Mouse (Mus musculus) heart, embryonic 14.5 days (tissue): ENCODE results near the gene Lrrc4b. TPM values are rescaled to one million over a fixed set of nuclear protein-coding genes. Genes with fewer than 3 reads are reported as not detected.

Experiments
- ATAC-seq: fragments of 200-750 bp; cut with Nextera tagmentation; 2 replicates; pipeline ENCODE4 v1.8.0; 2017; ENCODE audit warnings: low read depth, moderate TSS enrichment; ENCODE audit not compliant: insufficient number of reproducible peaks, insufficient read depth, low FRiP score
- H3K27ac ChIP-seq, 2 experiments: fragments of 200-500 bp in 1 of 2; fragments of 300-500 bp in 1 of 2; sonication (generic) in 1 of 2; replicated peaks in 1 of 2; 2 replicates each; pipeline ENCODE4 v1.5.1; 2012 to 2014; ENCODE audit warnings: low read depth in 2 of 2, low read length in 2 of 2, control low read depth in 1 of 2, mild to moderate bottlenecking in 1 of 2, mixed read lengths in 1 of 2; ENCODE audit not compliant: control insufficient read depth in 1 of 2, insufficient read depth in 1 of 2
- H3K27me3 ChIP-seq: fragments of 300-500 bp; sonication (generic); 2 replicates; pipeline ENCODE4 v1.6.1; 2014; ENCODE audit warnings: mild to moderate bottlenecking, low read length, control low read depth; ENCODE audit not compliant: control insufficient read depth, insufficient read depth
- H3K36me3 ChIP-seq: fragments of 300-500 bp; sonication (generic); 2 replicates; pipeline ENCODE4 v1.6.1; 2014; ENCODE audit warnings: mild to moderate bottlenecking, control low read depth, low read length, mixed read lengths; ENCODE audit not compliant: control insufficient read depth, insufficient read depth
- H3K4me1 ChIP-seq, 2 experiments: fragments of 200-500 bp in 1 of 2; fragments of 300-500 bp in 1 of 2; sonication (generic) in 1 of 2; 2 replicates each; pipeline ENCODE4 v1.6.1; 2012 to 2014; ENCODE audit warnings: low read length in 2 of 2, control low read depth in 1 of 2, mixed read lengths in 1 of 2; ENCODE audit not compliant: control insufficient read depth in 2 of 2, insufficient read depth in 2 of 2
- H3K4me2 ChIP-seq: fragments of 300-500 bp; sonication (generic); 2 replicates; pipeline ENCODE4 v1.6.1; 2014; ENCODE audit warnings: mild to moderate bottlenecking, low read length
- H3K4me3 ChIP-seq, 2 experiments: fragments of 200-500 bp in 1 of 2; fragments of 300-500 bp in 1 of 2; sonication (generic) in 1 of 2; 2 replicates each; pipeline ENCODE4 v1.5.1; 2012 to 2014; ENCODE audit warnings: low read length in 2 of 2, mild to moderate bottlenecking in 2 of 2, control low read depth in 1 of 2, low read depth in 1 of 2, moderate library complexity in 1 of 2; ENCODE audit not compliant: control insufficient read depth in 1 of 2, insufficient read depth in 1 of 2
- H3K9ac ChIP-seq: fragments of 300-500 bp; sonication (generic); 2 replicates; pipeline ENCODE4 v1.6.1; 2014; ENCODE audit warnings: mild to moderate bottlenecking, low read length
- H3K9me3 ChIP-seq: fragments of 300-500 bp; sonication (generic); 2 replicates; pipeline ENCODE4 v1.6.1; 2016; ENCODE audit warnings: low read length, control low read depth; ENCODE audit not compliant: control insufficient read depth
- WGBS: fragments of 180-500 bp; shearing (Covaris S2); extraction: QIAGEN DNeasy Blood & Tissue Kit; methylation state at CpG from one replicate; pipeline ENCODE4 v1.1.7; 2014; 5-methylcytosine and 5-hydroxymethylcytosine counted together
- polyA plus RNA-seq: library from polyadenylated mRNA; unstranded; fragments of >200 nt; fragmentation: Nextera tagmentation; extraction: Ambion mirVana; gene quantifications from 2 replicates; pipeline ENCODE4 v1.2.1, GENCODE M21; 2014

Lrrc4b gene
- polyA plus RNA-seq, 1 experiment from 2014 or later, result 4.5 TPM

DNA sequence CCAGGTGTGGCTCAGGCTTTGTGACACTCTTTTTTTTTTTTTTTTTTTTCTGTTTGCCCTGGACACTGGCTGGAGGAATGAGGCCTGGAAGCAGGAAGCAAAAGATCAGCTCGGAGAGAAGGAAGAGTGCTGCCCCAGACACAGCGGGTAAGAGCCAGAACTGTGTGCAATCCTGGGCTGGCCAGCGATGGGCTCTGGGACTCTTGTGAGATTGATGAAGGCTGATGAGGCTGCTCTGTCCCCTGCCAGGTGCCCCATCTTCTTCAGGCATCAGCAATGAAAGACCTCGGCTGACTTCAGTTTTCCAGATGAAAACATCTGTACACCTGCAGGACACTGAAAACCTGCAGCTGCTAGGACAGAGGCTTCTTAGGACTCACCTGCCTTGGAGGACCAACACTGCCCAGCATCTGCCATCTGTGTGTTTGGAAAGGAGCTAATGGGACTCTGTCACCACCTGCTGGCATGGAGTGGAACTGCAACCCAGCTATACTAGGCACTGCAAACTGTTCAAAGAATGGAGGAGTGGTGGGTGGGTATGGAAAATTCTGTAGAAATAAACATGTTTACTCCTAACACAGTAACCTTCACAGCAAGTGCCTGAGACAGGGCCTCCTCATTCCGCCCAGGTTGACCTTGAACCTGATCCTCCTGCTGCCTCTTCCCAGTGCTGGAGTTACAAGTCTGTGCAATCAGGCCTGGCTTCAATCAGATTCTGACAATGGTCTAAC, 56.2 kb downstream of the Lrrc4b start:
- H3K27me3 ChIP-seq, result no peaks in the 10 kb centered on the region
- peaks cover 0 to 15% of the 10 kb centered on the region in 2 experiments; a peak in 3 of 4 replicates for H3K4me1 ChIP-seq
- H3K4me2 ChIP-seq, result peak overlapping the region; percentile 48; the same call in 1 of the 2 replicates
- H3K36me3 ChIP-seq, result peaks cover 40% of the 10 kb centered on the region
- 0 out of 2 replicates have a peak overlapping the region, but pooled peaks have one; percentile 21 for H3K9ac ChIP-seq
- WGBS, result 27% methylated on average over 5 of the region's 5 CpGs
- 0 out of 4 replicates have a peak overlapping the region, but pooled peaks of 1 of the 2 experiments have one; percentile 9 for H3K4me3 ChIP-seq
- H3K9me3 ChIP-seq, result no peaks in the 10 kb centered on the region
- no peak for ATAC-seq
- H3K27ac ChIP-seq, result peak overlapping the region in 1 of 2 experiments; percentile 53; a peak in 2 of 4 replicates

DNA sequence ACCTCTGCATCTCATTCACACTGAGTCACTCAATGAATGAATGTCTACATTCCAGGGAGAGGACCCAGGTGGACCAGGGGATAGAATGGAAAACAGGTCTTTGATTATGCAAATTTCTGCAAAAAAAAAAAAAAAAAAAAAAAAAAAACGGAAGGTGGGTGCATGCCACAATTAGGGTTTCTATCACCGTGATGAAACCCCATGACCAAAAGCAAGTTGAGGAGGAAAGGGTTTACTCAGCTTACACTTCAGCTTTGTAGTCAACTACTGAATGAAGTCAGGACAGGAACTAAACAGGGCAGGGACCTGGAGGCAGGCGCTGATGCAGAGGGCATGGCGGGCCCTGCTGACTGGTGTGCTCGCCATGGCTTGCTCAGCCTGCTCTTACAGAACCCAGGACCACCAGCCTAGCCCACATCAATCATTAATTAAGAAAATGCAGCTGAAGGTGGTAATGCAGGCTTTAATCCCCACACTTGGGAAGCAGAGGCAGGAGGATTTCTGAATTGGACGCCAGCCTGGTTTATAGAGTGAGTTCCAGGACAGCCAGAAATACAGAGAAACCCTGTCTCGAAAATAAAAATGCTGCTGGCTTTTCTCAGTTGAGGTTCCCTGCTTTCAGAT, 56.9 kb downstream of the Lrrc4b start:
- H3K4me2 ChIP-seq, result 0 out of 2 replicates have a peak overlapping the region, but pooled peaks have one; percentile 48
- H3K4me3 ChIP-seq, result no peak overlapping the region
- 65% methylated on average over 7 of the region's 7 CpGs for WGBS
- H3K4me1 ChIP-seq, result peaks cover 2 to 18% of the 10 kb centered on the region in 2 experiments; a peak in 2 of 4 replicates
- peak overlapping the region in 1 of 2 experiments; percentile 53; a peak in 2 of 4 replicates for H3K27ac ChIP-seq
- no peaks in the 10 kb centered on the region for H3K27me3 ChIP-seq
- H3K36me3 ChIP-seq, result peaks cover 46% of the 10 kb centered on the region
- H3K9me3 ChIP-seq, result no peaks in the 10 kb centered on the region
- H3K9ac ChIP-seq, result no peak overlapping the region
- ATAC-seq, result no peak

DNA sequence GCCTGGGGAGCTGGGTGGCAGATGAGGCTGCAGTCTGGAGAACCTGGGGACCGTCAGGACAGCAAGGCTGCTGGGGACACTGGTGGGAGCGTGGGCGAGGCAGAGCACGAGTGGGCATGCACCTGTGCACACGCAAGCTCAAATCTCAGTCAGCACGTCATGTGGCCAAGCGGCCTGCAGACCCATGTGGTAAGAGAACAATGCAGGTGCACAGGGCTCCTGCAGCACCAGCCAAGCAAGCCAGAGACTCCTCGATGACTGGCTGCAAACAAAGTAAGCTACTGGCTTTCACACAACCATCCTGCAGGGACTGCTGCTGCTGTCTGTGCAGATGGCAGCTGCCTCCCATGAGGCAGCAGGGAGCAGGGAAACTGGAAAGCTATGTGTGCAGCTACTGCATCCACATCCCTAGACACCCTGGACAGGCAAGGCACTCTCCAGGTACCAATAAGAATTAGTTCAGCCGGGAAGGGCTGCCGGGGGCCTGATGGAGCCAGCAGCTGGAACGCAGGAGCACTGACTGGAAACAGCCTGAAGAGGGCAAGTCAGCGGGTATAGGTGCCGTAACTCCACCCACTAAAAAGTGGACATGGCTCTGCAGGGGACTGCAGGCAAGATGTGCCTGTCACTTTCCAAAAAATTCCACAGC, 58.2 kb downstream of the Lrrc4b start:
- Histone ChIP-seq H3K4me3 (no peak overlapping the region), H3K4me1 (peaks cover 2 to 18% of the 10 kb centered on the region in 2 experiments; a peak in 2 of 4 replicates), H3K9me3 (no peaks in the 10 kb centered on the region), H3K9ac (no peak overlapping the region), H3K4me2 (no peak overlapping the region), H3K27ac (peak overlapping the region; percentile 2 to 55; a peak in 3 of 4 replicates), H3K27me3 (no peaks in the 10 kb centered on the region), H3K36me3 (peaks cover 60% of the 10 kb centered on the region)
- 34% methylated on average over 13 of the region's 13 CpGs for WGBS
- 0 out of 2 replicates have a peak, but pooled peaks have one; percentile 7 for ATAC-seq

DNA sequence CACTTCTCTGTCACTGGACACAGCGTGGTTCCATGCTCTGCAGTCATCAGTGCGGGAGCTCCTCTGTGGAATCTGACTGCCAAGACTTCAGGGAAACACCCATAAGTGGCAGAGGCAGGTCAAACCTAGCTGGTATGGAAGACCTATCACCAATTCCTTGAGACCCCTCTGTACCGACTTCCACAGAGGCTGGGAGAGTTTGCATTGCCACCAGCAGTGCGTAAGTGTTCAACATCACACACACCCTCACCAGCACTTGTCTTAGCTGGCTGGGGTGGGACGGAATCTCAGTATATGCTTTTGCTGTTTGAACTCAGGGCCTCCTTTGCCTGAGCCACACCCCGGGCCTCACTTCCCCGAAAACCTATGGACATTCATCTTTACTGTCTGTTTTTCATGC, 59.1 kb downstream of the Lrrc4b start:
- ATAC-seq, result no peak
- Histone ChIP-seq H3K4me2 (no peak overlapping the region), H3K4me3 (no peak overlapping the region), H3K27me3 (no peaks in the 10 kb centered on the region), H3K9me3 (no peaks in the 10 kb centered on the region), H3K27ac (no peak overlapping the region), H3K9ac (no peak overlapping the region), H3K36me3 (peaks cover 69% of the 10 kb centered on the region), H3K4me1 (peaks cover 2 to 12% of the 10 kb centered on the region in 2 experiments; a peak in 1 of 4 replicates)
- 81% methylated on average over 7 of the region's 7 CpGs for WGBS

DNA sequence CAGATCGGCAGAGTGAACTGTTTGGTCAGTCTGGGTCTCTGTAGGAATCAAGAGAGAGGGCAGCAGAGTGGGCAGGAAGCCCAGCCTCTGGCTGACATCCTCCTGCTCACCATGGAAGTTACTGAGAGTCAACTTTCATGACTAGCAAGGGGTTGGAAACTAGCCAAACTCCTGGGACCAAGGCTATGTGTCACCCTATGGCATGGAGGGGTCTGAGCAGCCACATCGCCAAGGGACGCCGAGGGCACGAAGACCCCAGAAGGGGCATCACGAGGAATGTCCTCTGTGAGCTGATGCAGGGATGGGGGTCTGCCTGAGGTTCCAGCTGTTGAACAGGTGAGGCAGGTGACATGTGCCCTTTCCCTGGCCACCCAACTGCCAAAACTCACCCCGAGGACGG, 59.7 kb downstream of the Lrrc4b start:
- WGBS, result 88% methylated on average over 8 of the region's 8 CpGs
- Histone ChIP-seq H3K4me1 (peaks cover 2 to 12% of the 10 kb centered on the region in 2 experiments; a peak in 1 of 4 replicates), H3K4me2 (no peak overlapping the region), H3K4me3 (no peak overlapping the region), H3K27ac (no peak overlapping the region), H3K9me3 (no peaks in the 10 kb centered on the region), H3K36me3 (peaks cover 75% of the 10 kb centered on the region), H3K9ac (no peak overlapping the region), H3K27me3 (no peaks in the 10 kb centered on the region)
- ATAC-seq, result no peak

DNA sequence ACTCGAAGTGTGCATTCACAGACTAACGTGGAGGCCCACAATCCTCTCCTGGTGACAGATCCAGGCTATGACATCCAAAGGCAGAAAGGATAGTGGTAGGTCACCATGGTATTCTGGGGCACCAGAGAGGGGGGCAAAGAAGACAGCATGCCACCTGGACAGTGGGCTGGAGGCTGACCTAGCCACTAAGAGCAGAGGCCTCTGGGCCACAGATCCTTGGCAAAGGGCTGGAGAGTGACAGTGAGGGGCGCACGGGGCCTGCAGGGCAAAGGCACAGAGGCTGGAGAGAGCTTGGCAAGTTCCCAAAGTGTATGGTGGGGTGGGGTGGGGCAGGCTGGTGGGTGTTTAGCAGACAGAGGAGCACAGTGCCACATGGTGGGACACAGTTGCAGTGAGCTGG, 61.5 kb downstream of the Lrrc4b start:
- H3K4me2 ChIP-seq, result no peak overlapping the region
- H3K9ac ChIP-seq, result no peak overlapping the region
- no peak overlapping the region for H3K4me3 ChIP-seq
- no peak overlapping the region for H3K27ac ChIP-seq
- H3K9me3 ChIP-seq, result no peaks in the 10 kb centered on the region
- H3K36me3 ChIP-seq, result peaks cover 69% of the 10 kb centered on the region
- peaks cover 5 to 13% of the 10 kb centered on the region in 2 experiments for H3K4me1 ChIP-seq
- no peaks in the 10 kb centered on the region for H3K27me3 ChIP-seq
- 71% methylated on average over 4 of the region's 4 CpGs for WGBS
- no peak for ATAC-seq

DNA sequence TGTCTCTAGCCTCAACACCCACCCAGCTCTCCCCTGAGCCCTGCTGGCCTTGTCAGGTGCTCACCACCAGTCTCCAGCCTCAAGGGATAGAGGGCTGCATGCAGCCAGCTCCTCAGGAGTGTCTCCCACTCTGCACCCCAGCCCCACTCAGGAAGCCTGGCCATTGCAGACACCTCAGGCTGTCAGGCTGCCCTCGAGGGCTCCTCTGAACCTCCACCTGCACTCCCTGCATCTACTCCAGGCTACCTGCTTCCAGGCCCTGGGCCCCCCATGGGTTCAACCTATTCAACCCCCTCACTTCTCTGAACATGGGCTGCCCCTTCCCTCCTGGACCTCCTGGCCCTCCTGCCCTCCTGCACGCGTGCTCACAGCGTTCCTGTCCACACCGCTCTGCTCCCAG, 62.6 kb downstream of the Lrrc4b start:
- WGBS, result 94% methylated on average over 5 of the region's 5 CpGs
- H3K9me3 ChIP-seq, result no peaks in the 10 kb centered on the region
- H3K4me1 ChIP-seq, result peaks cover 9 to 18% of the 10 kb centered on the region in 2 experiments
- H3K27ac ChIP-seq, result no peak overlapping the region
- no peak overlapping the region for H3K4me2 ChIP-seq
- no peak overlapping the region for H3K9ac ChIP-seq
- H3K27me3 ChIP-seq, result no peaks in the 10 kb centered on the region
- ATAC-seq, result no peak
- no peak overlapping the region for H3K4me3 ChIP-seq
- peaks cover 60% of the 10 kb centered on the region for H3K36me3 ChIP-seq
